Mouse (Mus musculus) C2C12 (cell line): Measurements from ENCODE around the gene Ogdhl.

Source experiments
- CTCF ChIP-seq: IDR thresholded peaks from one replicate; pipeline ENCODE4 v1.5.1; 2011; ENCODE audit not compliant: control insufficient read depth, insufficient read depth, insufficient read length
- FOSL1 ChIP-seq: IDR thresholded peaks from one replicate; pipeline ENCODE4 v1.8.0; 2011; ENCODE audit warnings: mild to moderate bottlenecking, low read length; ENCODE audit not compliant: poor library complexity, insufficient read depth, severe bottlenecking
- MAX ChIP-seq: IDR thresholded peaks from one replicate; pipeline ENCODE4 v1.6.1; 2011; ENCODE audit warnings: mild to moderate bottlenecking, control low read depth
- MYOD1 ChIP-seq: IDR thresholded peaks from one replicate; pipeline ENCODE4 v1.6.1; 2011; ENCODE audit warnings: low read depth; ENCODE audit not compliant: control insufficient read depth, insufficient read length
- MYOG ChIP-seq: IDR thresholded peaks from one replicate; pipeline ENCODE4 v1.6.1; 2011; ENCODE audit not compliant: control insufficient read depth, insufficient read length; ENCODE audit errors: extremely low read depth
- USF1 ChIP-seq: IDR thresholded peaks from one replicate; pipeline ENCODE4 v1.6.1; 2011; ENCODE audit warnings: low read depth, mild to moderate bottlenecking, control low read depth, moderate library complexity

- TF ChIP-seq CTCF: no peak
- TF ChIP-seq MAX: no peak
- no peak for TF ChIP-seq USF1
- no peak for TF ChIP-seq MYOD1
- TF ChIP-seq FOSL1: no peak
- TF ChIP-seq MYOG: no peak
Measured at GRCm38 (mm10) chr14:32344176-32344575, 22.4 kb downstream of the Ogdhl start.
